Mouse (Mus musculus) MEL (cell line): ENCODE measurements around the gene Apoc4. TPM values are rescaled to one million over a fixed set of nuclear protein-coding genes. Genes with fewer than 3 reads are reported as not detected.

Source experiments
- DNase-seq: peaks from one replicate; pipeline ENCODE4 v3.0.0; 2011; ENCODE audit warnings: low read depth, low spot score
- H3K27ac ChIP-seq: 2 replicates; pipeline ENCODE4 v1.5.1; 2012; ENCODE audit warnings: low read depth, mild to moderate bottlenecking, control low read depth, low read length, moderate library complexity; ENCODE audit not compliant: control insufficient read depth
- H3K27me3 ChIP-seq, 2 experiments: fragments of 150-350 bp in 1 of 2; sonication (generic) in 1 of 2; 2 replicates each; pipeline ENCODE4 v1.6.1; 2012; ENCODE audit warnings: low read length in 2 of 2, mild to moderate bottlenecking in 2 of 2, improper control_type of control experiment in 1 of 2, moderate library complexity in 1 of 2; ENCODE audit not compliant: insufficient read depth in 2 of 2, control insufficient read depth in 1 of 2
- H3K36me3 ChIP-seq, 2 experiments: 2 replicates each; pipeline ENCODE4 v1.6.1; 2012 to 2014; ENCODE audit warnings: low read length in 2 of 2, improper control_type of control experiment in 1 of 2, inconsistent platforms in 1 of 2, mild to moderate bottlenecking in 1 of 2; ENCODE audit not compliant: insufficient read depth in 2 of 2, control insufficient read depth in 1 of 2
- H3K4me1 ChIP-seq, 2 experiments: fragments of 150-350 bp in 1 of 2; sonication (generic) in 1 of 2; 2 replicates each; pipeline ENCODE4 v1.6.1; 2012; ENCODE audit warnings: low read length in 2 of 2, improper control_type of control experiment in 1 of 2, mild to moderate bottlenecking in 1 of 2; ENCODE audit not compliant: insufficient read depth in 2 of 2, control insufficient read depth in 1 of 2
- H3K4me3 ChIP-seq, 2 experiments: fragments of 150-350 bp in 1 of 2; sonication (generic) in 1 of 2; 2 replicates each; pipeline ENCODE4 v1.5.1; 2012; ENCODE audit warnings: low read depth in 2 of 2, low read length in 2 of 2, mild to moderate bottlenecking in 2 of 2, moderate library complexity in 2 of 2, control low read depth in 1 of 2, improper control_type of control experiment in 1 of 2; ENCODE audit not compliant: control insufficient read depth in 1 of 2, insufficient read depth in 1 of 2
- H3K79me2 ChIP-seq: 2 replicates; pipeline ENCODE4 v1.6.1; 2012; ENCODE audit warnings: mild to moderate bottlenecking, low read length, moderate library complexity; ENCODE audit not compliant: control insufficient read depth, poor library complexity, insufficient read depth
- H3K9ac ChIP-seq: 2 replicates; pipeline ENCODE4 v1.6.1; 2012; ENCODE audit warnings: low read depth, mild to moderate bottlenecking, control low read depth, low read length, moderate library complexity; ENCODE audit not compliant: control insufficient read depth, poor library complexity, severe bottlenecking
- H3K9me3 ChIP-seq: fragments of 150-350 bp; sonication (generic); replicated peaks from 2 replicates; pipeline ENCODE4 v1.6.1; 2012; ENCODE audit warnings: mild to moderate bottlenecking, low read length, improper control_type of control experiment, moderate library complexity; ENCODE audit not compliant: insufficient read depth
- CHD2 ChIP-seq: IDR thresholded peaks from 2 replicates; pipeline ENCODE4 v1.6.1; 2011; ENCODE audit warnings: low read length, improper control_type of control experiment
- CTCF ChIP-seq, 3 experiments: IDR thresholded peaks in 2 of 3; conservative IDR thresholded peaks in 1 of 3; 2 replicates each; pipeline ENCODE4 v1.5.1; 2011 to 2012; ENCODE audit warnings: low read length in 3 of 3, low read depth in 2 of 3, mild to moderate bottlenecking in 2 of 3, improper control_type of control experiment in 1 of 3, inconsistent platforms in 1 of 3, mixed read lengths in 1 of 3, moderate library complexity in 1 of 3; ENCODE audit not compliant: control insufficient read depth in 1 of 3, insufficient read depth in 1 of 3, poor library complexity in 1 of 3, severe bottlenecking in 1 of 3
- ELF1 ChIP-seq: IDR thresholded peaks from 2 replicates; pipeline ENCODE4 v1.6.1; 2014; ENCODE audit warnings: low read depth, mild to moderate bottlenecking, inconsistent platforms, low read length, improper control_type of control experiment, moderate library complexity
- EP300 ChIP-seq, 2 experiments: IDR thresholded peaks; 2 replicates each; pipeline ENCODE4 v1.6.1; 2011; ENCODE audit warnings: improper control_type of control experiment in 2 of 2, low read length in 2 of 2, low read depth in 1 of 2, mild to moderate bottlenecking in 1 of 2
- JUND ChIP-seq: IDR thresholded peaks from 2 replicates; pipeline ENCODE4 v1.6.1; 2011; ENCODE audit warnings: low read depth, mild to moderate bottlenecking, improper control_type of control experiment, low read length
- KAT2A ChIP-seq: conservative IDR thresholded peaks from 2 replicates; pipeline ENCODE4 v1.6.1; 2012; ENCODE audit warnings: low read depth, low read length, improper control_type of control experiment, inconsistent platforms
- MAX ChIP-seq: IDR thresholded peaks from 2 replicates; pipeline ENCODE4 v1.6.1; 2011; ENCODE audit warnings: low read length, improper control_type of control experiment
- MAZ ChIP-seq: IDR thresholded peaks from 2 replicates; pipeline ENCODE4 v1.6.1; 2012; ENCODE audit warnings: low read depth, mild to moderate bottlenecking, inconsistent platforms, low read length, improper control_type of control experiment
- MEF2A ChIP-seq: IDR thresholded peaks from 2 replicates; pipeline ENCODE4 v1.6.1; 2014; ENCODE audit warnings: low read depth, mild to moderate bottlenecking, inconsistent platforms, low read length, improper control_type of control experiment; ENCODE audit not compliant: poor library complexity, insufficient replicate concordance, severe bottlenecking; ENCODE audit errors: extremely low read depth
- MYC ChIP-seq: IDR thresholded peaks from 2 replicates; pipeline ENCODE4 v1.6.1; 2011; ENCODE audit warnings: low read depth, mild to moderate bottlenecking, low read length, improper control_type of control experiment, moderate library complexity
- NRF1 ChIP-seq: IDR thresholded peaks from 2 replicates; pipeline ENCODE4 v1.6.1; 2014; ENCODE audit warnings: low read depth, mild to moderate bottlenecking, inconsistent platforms, low read length, improper control_type of control experiment, moderate library complexity; ENCODE audit not compliant: poor library complexity, insufficient read depth, severe bottlenecking
- POLR2A ChIP-seq, 2 experiments: IDR thresholded peaks; 2 replicates each; pipeline ENCODE4 v1.6.1; 2011 to 2012; ENCODE audit warnings: low read length in 2 of 2, mild to moderate bottlenecking in 2 of 2, control low read depth in 1 of 2, improper control_type of control experiment in 1 of 2, low read depth in 1 of 2, moderate library complexity in 1 of 2; ENCODE audit not compliant: control insufficient read depth in 1 of 2, insufficient read depth in 1 of 2, poor library complexity in 1 of 2
- POLR2AphosphoS5 ChIP-seq: IDR thresholded peaks from 2 replicates; pipeline ENCODE4 v1.6.1; 2012; ENCODE audit warnings: low read depth, borderline replicate concordance, mild to moderate bottlenecking, inconsistent platforms, low read length, moderate library complexity, mixed read lengths
- RCOR1 ChIP-seq: IDR thresholded peaks from 2 replicates; pipeline ENCODE4 v1.6.1; 2012; ENCODE audit warnings: low read depth, mild to moderate bottlenecking, inconsistent platforms, low read length, improper control_type of control experiment
- SIN3A ChIP-seq: IDR thresholded peaks from 2 replicates; pipeline ENCODE4 v1.6.1; 2012; ENCODE audit warnings: low read length, improper control_type of control experiment, inconsistent platforms
- SMC3 ChIP-seq: IDR thresholded peaks from 2 replicates; pipeline ENCODE4 v1.6.1; 2011; ENCODE audit warnings: low read depth, low read length, improper control_type of control experiment
- TAL1 ChIP-seq: IDR thresholded peaks from 2 replicates; pipeline ENCODE4 v1.6.1; 2012; ENCODE audit warnings: mild to moderate bottlenecking, inconsistent platforms, low read length, moderate library complexity, mixed read lengths
- TBP ChIP-seq: IDR thresholded peaks from 2 replicates; pipeline ENCODE4 v1.8.0; 2011; ENCODE audit warnings: low read depth, low read length, improper control_type of control experiment
- UBTF ChIP-seq: IDR thresholded peaks from 2 replicates; pipeline ENCODE4 v1.6.1; 2012; ENCODE audit warnings: low read depth, mild to moderate bottlenecking, inconsistent platforms, low read length, improper control_type of control experiment, moderate library complexity, borderline replicate concordance; ENCODE audit not compliant: insufficient read depth
- USF1 ChIP-seq: IDR thresholded peaks from 2 replicates; pipeline ENCODE4 v1.6.1; 2014; ENCODE audit warnings: low read depth, mild to moderate bottlenecking, inconsistent platforms, low read length, improper control_type of control experiment, moderate library complexity
- ZC3H11A ChIP-seq: IDR thresholded peaks from 2 replicates; pipeline ENCODE4 v1.6.1; 2012; ENCODE audit warnings: low read depth, mild to moderate bottlenecking, inconsistent platforms, low read length, improper control_type of control experiment
- ZNF384 ChIP-seq: IDR thresholded peaks from 2 replicates; pipeline ENCODE4 v1.6.1; 2012; ENCODE audit warnings: low read depth, mild to moderate bottlenecking, inconsistent platforms, low read length, improper control_type of control experiment
- polyA plus RNA-seq, 2 experiments: library from polyadenylated mRNA; stranded (reverse) in 1 of 2; unstranded in 1 of 2; fragments of >175 nt in 1 of 2; fragments of >200 nt in 1 of 2; gene quantifications; 2 replicates each; pipeline versions ENCODE4 v1.2.1 to v1.2.4; 2012; ENCODE audit warnings: low replicate concordance in 2 of 2, low read depth in 1 of 2; ENCODE audit not compliant: insufficient read length in 2 of 2, insufficient read depth in 1 of 2, missing spikeins in 1 of 2
- total RNA-seq: library from RNA; depleted of rRNA; stranded (reverse); fragments of 300-350 nt; gene quantifications from 2 replicates; pipeline ENCODE4 v1.2.3, GENCODE M21; 2012

The Apoc4 gene
- total and polyA plus RNA-seq, 3 experiments, result not detected

DNA sequence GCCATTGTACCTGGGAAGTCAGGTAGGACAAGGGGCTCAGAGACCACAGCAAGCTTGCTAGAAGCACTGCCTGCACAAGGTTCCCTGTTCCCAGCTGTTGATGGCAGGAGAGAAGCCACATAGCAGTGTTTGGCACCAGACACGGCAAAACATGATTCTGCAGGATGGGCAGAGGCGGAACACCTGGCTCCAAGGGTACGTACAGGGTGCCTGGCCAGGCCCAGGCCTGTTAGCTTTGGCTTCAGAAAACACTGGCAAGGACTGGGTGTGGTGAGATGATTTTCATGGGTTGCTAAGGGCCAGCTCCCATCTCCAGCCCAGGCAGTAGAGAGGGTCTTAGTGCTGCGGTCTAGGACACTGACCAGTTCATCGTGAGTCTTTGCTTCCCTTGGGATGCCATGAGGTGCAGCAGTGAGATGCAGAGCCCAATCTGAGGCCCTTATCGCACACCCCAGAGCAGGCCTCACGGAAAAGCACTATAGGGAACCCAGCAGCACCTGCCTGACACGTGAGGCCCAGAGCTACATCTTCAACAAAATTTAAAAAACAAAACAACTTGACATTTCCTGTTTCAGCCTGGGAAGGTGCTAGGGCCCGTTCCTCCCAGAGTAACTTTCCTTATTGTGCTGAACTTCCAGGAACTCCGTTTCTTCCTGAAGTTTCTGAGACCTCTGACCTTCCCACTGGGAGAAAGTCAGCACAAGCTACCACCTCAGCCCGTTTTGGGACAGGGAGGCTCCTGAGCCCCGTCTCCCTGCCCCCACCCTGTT is 19.2 kb upstream of the Apoc4 start:
- Histone ChIP-seq H3K79me2 (no peaks in the 10 kb centered on the region), H3K27ac (peak overlapping the region; percentile 13; the same call in 1 of the 2 replicates), H3K4me3 (no peak overlapping the region), H3K36me3 (peaks cover 3 to 32% of the 10 kb centered on the region in 2 experiments; a peak in 3 of 4 replicates), H3K4me1 (peaks cover 3 to 38% of the 10 kb centered on the region in 2 experiments), H3K9me3 (no peaks in the 10 kb centered on the region), H3K27me3 (no peaks in the 10 kb centered on the region), H3K9ac (peak overlapping the region; percentile 8; the same call in 1 of the 2 replicates)
- TF ChIP-seq SIN3A, result 0 out of 2 replicates have a peak, but pooled peaks have one; percentile 7
- 0 out of 2 replicates have a peak, but pooled peaks have one; percentile 1 for TF ChIP-seq MAZ
- no peak for TF ChIP-seq SMC3
- DNase-seq, result no peak

- DNase-seq, result no peak
- no peak overlapping the region for H3K9ac ChIP-seq
- peaks cover 3 to 35% of the 10 kb centered on the region in 2 experiments; a peak in 3 of 4 replicates for H3K36me3 ChIP-seq
- no peaks in the 10 kb centered on the region for H3K9me3 ChIP-seq
- no peak for TF ChIP-seq KAT2A
- no peak for TF ChIP-seq RCOR1
- TF ChIP-seq ELF1, result no peak
- no peak for TF ChIP-seq MAX
- 0 out of 2 replicates have a peak, but pooled peaks have one; percentile 1 for TF ChIP-seq TBP
- TF ChIP-seq CTCF (IDR thresholded peaks at IDR 0.05 in 2 of 3, conservative IDR thresholded peaks at IDR 0.05 in 1 of 3; ENCODE audit: control insufficient read depth in 1 of 3, insufficient read depth in 1 of 3, low read depth in 2 of 3, low read length in 3 of 3, poor library complexity in 1 of 3, severe bottlenecking in 1 of 3), result no peak
- peak; percentile 79 for TF ChIP-seq ZNF384
- no peak overlapping the region for H3K4me3 ChIP-seq
- H3K27ac ChIP-seq, result 0 out of 2 replicates have a peak overlapping the region, but pooled peaks have one; percentile 13
- no peaks in the 10 kb centered on the region for H3K79me2 ChIP-seq
- H3K4me1 ChIP-seq, result peaks cover 3 to 39% of the 10 kb centered on the region in 2 experiments
- no peaks in the 10 kb centered on the region for H3K27me3 ChIP-seq
Observed at GRCm38 (mm10) chr7:19699827-19700148, 18.5 kb upstream of the Apoc4 start.

GRCm38 (mm10) chr7:19698907-19699826 is 17.9 kb upstream of the Apoc4 start, which contains the start of gene Apoe:
TSS of gene Apoe (minus strand) at chr7:19699188.
- peaks cover 7 to 39% of the 10 kb centered on the region in 2 experiments for H3K4me1 ChIP-seq
- no peaks in the 10 kb centered on the region for H3K27me3 ChIP-seq
- peak; percentile 78 for DNase-seq
- H3K4me3 ChIP-seq, result no peak within 1 kb of the TSS
- no peaks in the 10 kb centered on the region for H3K79me2 ChIP-seq
- no peaks in the 10 kb centered on the region for H3K9me3 ChIP-seq
- H3K9ac ChIP-seq, result no peak within 1 kb of the TSS
- peak within 1 kb of the TSS; percentile 54 for H3K27ac ChIP-seq
- peaks cover 2 to 37% of the 10 kb centered on the region in 2 experiments; a peak in 3 of 4 replicates for H3K36me3 ChIP-seq
- no peak for TF ChIP-seq USF1
- no peak for TF ChIP-seq MEF2A
- no peak for TF ChIP-seq ZC3H11A
- no peak for TF ChIP-seq POLR2AphosphoS5
- TF ChIP-seq POLR2A (IDR thresholded peaks at IDR 0.05; ENCODE audit: control insufficient read depth in 1 of 2, insufficient read depth in 1 of 2, low read depth in 1 of 2, low read length in 2 of 2, poor library complexity in 1 of 2), result no peak
- peak; percentile 67 for TF ChIP-seq MYC
- TF ChIP-seq CHD2, result no peak
- TF ChIP-seq EP300 (IDR thresholded peaks at IDR 0.05; ENCODE audit: low read depth in 1 of 2, low read length in 2 of 2), result peak; percentile 61 to 72
- 0 out of 2 replicates have a peak, but pooled peaks have one; percentile 28 for TF ChIP-seq TAL1
- TF ChIP-seq NRF1, result no peak
- TF ChIP-seq JUND, result no peak
- no peak for TF ChIP-seq CTCF (IDR thresholded peaks at IDR 0.05 in 2 of 3, conservative IDR thresholded peaks at IDR 0.05 in 1 of 3; ENCODE audit: control insufficient read depth in 1 of 3, insufficient read depth in 1 of 3, low read depth in 2 of 3, low read length in 3 of 3, poor library complexity in 1 of 3, severe bottlenecking in 1 of 3)
- no peak for TF ChIP-seq ELF1
- TF ChIP-seq UBTF, result no peak
